Mouse (Mus musculus) fibroblast of lung, adult 2 months (primary cell): ENCODE measurements around the gene Gad2.

ENCODE experiments used
- DNase-seq: peaks from one replicate; pipeline ENCODE4 v3.0.0-alpha.2; 2011; ENCODE audit warnings: low read depth

Gene Gad2

GRCm38 (mm10) chr2:22621828-22622731 is at the start of gene Gad2:
Gad2 (plus strand) TSS chr2:22622205.
- DNase-seq, result no peak

DNA sequence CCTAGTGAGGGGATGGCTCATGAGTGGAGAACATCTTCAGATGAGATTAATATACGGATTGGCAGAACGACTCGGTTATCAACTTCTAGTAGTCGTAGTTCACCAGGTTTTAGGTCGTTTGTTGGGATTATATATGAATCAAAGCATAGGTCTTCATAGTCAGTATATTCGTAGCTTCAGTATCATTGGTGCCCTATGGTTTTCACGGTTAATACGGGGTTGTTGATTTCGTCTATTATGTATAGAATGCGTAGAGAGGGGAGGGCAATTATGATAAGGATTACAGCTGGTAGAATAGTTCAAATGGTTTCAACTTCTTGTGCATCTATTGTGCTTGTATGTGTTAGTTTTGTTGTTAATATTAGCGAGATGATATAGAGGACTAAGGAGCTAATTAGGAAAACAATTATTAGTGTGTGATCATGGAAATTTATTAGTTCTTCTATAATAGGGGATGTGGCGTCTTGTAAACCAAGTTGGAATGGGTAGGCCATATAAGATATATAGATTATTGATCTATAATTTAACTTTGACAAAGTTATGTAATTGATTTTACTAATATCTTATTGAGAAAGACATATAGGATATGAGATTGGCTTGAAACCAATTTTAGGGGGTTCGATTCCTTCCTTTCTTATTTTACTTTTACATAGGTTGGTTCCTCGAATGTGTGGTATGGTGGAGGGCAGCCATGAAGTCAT is 34.4 kb upstream of the Gad2 start:
- DNase-seq, result peak; percentile 58

- DNase-seq, result peak; percentile 67
Measured at GRCm38 (mm10) chr2:22588170-22588541, 33.8 kb upstream of the Gad2 start.

DNA sequence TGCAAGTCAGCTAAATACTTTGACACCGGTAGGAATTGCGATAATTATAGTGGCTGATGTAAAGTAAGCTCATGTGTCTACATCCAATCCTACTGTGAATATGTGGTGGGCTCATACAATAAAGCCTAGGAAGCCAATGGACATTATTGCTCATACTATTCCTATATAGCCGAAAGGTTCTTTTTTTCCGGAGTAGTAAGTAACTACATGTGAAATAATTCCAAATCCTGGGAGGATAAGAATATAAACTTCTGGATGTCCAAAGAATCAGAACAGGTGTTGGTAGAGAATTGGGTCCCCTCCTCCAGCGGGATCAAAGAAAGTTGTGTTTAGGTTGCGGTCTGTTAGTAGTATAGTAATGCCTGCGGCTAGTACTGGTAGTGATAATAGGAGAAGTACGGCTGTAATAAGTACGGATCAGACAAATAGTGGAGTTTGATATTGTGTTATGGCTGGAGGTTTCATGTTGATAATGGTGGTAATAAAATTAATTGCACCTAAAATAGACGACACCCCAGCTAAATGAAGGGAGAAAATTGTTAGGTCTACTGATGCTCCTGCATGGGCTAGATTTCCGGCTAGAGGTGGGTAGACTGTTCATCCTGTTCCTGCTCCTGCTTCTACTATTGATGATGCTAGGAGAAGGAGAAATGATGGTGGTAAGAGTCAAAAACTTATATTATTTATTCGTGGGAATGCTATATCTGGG is 33.2 kb upstream of the Gad2 start:
- DNase-seq, result peak; percentile 60

GRCm38 (mm10) chr2:22589382-22590205 is 32.4 kb upstream of the Gad2 start:
- DNase-seq, result peak; percentile 29

- DNase-seq, result no peak
Measured at GRCm38 (mm10) chr2:22590206-22590490, 31.9 kb upstream of the Gad2 start.

GRCm38 (mm10) chr2:22617951-22618350 is 4.1 kb upstream of the Gad2 start:
- no peak for DNase-seq

DNA sequence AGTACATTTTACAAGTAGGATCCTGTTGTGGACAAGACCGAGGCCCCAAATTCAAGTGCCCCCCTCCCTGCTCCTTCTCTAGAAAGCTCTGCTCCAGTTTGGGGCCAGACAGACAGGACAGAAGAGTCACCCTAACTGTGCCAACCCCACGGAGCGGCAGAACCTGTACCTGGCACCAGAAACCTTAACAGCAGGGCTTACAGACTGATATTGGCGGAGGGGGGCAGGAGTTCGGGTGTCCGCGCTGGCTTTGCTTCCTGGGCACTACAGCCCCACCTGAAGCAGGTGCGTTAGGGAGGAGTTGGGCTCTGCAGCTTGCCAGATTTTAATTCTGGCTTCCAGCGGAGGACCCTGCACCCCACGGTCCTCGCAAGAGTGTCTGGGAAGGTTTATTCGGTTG is 2.6 kb upstream of the Gad2 start:
- no peak for DNase-seq

GRCm38 (mm10) chr2:22620030-22620429 is 2.0 kb upstream of the Gad2 start:
- DNase-seq, result no peak

DNA sequence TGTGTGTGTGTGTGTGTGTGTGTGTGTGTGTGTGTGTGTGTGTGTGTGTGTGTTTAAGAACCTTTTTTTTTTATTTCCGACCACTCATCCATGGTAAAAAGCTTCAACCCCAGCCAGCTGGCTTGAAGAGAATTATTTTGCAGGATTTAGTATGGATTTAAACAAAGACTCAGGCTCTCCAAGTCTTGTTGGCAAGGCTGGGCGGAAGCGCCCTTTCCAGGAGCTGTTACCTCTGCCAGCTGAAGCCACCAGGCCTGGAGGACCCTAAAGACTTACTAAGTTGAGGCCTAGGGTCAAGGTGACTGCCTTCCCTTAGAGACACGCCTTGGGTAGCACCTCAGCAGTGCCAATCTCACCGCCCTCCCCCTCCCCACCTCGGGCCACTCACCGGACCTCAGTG is 1.5 kb upstream of the Gad2 start:
- no peak for DNase-seq

GRCm38 (mm10) chr2:22620978-22621827 is 802 bp upstream of the Gad2 start:
- DNase-seq, result no peak

DNA sequence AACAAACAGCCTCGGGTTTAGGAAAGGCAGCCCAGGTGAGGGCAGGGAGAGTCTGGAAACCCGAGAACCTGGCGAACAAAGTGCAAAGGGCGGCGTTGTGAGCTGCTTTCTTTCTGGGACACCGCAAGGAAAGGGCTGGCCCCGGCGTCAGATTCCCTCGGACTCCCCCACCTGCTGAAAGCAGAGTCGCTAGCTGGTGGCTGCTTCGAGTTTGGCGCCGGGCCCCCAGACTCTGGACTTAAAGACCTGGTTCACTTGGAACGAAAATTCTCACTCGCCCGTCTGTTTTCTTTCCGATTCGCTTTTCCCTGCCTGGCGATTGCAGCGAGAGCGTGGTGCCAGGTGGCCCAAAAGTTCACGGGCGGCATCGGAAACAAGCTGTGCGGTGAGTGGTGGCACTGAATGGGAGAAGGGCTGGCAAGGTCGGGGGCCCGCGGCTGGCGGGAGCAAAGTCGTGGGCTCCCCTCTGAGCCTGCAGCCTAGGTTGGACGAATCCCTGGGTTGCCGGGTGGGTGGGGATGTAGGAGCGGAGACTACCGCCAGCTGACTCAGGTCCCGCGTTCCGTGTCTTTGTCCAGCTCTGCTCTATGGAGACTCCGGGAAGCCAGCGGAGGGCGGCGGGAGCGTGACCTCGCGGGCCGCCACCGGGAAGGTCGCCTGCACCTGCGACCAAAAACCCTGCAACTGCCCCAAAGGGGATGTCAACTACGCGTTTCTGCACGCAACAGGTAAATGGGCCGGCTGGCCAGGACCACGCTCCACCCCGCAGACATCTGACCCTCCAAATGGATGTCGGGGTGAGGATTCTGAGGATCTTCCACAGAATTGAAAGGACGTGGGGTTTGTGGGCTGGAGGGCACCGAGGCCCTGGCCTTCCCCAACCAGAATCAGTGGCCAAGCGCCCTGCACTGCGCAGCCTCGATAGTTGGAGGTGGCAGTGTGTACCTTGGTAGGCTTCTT is 1.4 kb downstream of the Gad2 start:
- DNase-seq, result no peak

DNA sequence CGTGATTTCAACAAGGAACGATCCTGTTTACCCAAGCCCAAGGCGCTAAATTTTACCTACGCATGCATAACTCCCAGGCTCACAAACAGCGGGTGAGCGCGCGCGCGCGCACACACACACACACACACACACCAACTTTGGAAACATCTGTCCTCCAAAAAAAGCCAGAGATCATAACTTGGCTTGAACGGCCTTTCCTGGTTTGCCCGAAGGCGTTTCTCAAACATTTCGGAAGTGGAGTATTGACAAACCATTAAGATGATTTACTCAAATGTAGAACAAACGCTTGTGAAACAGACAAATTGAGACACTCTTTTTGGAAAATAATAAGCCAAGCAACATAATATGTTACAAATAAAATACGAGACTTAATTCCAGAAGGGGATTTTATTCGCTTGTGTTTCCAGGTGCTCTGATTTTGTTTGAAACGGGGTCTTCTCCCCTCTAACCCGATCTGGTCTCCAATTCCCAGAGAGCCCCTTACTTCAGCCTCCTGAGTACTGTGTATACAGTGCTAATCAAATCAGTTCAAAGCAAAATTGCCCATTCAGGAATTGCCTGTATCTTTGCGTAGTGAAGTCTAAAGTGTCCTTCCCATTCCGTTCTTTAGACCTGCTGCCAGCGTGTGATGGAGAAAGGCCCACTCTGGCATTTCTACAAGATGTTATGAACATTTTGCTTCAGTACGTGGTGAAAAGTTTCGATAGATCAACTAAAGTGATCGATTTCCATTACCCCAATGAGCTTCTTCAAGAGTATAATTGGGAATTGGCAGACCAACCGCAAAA is 2.4 kb downstream of the Gad2 start:
- no peak for DNase-seq

DNA sequence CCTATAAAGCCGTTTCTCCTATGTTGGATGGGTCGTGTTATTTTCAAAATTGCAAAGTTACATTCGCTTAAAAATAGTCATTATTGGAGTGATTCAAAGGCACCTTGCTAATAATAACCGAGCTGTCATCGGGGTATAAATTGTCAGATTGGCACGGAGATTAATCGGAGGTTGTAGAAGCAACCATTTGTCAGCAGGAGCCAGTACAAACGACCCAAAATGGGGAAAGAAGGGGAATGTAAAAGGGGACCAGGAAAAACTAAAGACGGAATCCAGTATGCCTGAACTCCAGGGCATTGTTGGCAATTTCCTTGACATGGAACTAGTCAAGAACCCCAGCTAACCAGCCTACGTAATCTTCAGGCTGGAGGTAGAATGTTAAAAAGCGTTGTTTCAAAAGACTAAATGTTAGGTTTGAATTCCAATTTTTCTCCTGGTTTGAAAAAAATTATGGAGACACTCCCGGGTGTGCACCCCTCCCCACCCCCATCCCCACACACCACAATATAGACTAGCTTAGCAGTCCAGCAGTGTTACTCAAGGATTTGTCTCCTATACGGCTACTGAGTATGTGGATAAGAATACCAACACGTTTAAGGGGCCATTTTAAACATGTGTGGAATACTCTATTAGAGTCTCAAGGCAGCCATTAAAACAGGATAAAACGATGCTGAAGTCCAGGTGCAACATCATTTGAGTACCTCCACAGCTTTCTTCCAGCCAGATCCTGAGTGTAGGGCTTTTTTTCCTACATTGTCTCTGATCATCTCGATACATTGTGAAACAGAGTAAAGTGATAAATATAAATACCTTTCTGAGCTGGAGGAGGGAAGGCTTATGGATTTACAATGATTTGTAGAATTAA is 3.3 kb downstream of the Gad2 start:
- DNase-seq, result no peak

- DNase-seq, result no peak
Measured at GRCm38 (mm10) chr2:22627147-22627666, 5.2 kb downstream of the Gad2 start.

DNA sequence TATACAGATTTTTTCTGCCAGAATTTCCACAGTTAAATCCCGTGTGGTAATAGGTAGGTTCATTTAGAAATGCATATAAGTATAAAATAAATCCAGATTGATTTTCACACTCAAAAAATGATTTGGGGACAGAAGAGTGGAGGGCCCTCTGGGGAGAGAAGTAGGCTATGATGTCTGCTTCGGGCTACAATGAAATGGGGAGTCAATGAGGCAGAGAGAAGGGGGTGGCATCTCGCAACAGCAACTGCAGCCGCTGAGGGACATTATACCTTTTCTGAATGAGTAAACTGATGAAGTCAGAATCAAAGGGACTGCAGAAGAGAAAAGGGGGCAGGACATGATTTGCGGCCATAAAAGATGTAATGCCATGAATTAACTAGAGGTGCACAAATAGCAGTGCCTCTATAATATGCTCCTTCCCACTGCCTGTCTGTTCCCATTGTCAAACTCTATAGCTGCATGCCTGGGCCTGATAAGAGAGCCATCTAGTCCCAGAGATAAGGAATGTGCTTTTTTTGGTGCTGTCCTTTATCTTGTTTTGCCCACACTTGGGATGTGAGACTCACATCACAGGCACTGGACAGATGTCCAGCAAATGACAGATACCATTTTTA is 5.9 kb downstream of the Gad2 start:
- no peak for DNase-seq

DNA sequence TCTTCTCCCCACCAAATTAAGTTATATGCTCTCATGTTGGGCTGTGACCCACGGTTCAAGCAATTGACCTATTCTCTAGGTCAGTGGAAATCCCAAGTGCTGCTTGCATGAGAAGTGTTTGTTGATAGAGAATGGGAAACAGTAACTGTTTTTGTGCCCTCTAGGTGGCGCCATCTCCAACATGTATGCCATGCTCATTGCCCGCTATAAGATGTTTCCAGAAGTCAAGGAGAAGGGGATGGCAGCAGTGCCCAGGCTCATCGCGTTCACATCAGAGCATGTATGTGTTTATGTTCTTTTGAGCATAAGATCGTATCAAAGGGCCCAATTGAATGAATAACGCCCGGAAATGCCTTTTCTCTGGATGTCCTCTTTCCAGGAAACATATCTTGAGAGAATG is 12.8 kb downstream of the Gad2 start:
- no peak for DNase-seq

GRCm38 (mm10) chr2:22646134-22646533 is 24.1 kb downstream of the Gad2 start:
- DNase-seq, result no peak
